Mouse (Mus musculus) intestine, embryonic 14.5 days (tissue): Measurements from ENCODE around the gene Tkt. TPM values are rescaled to one million over a fixed set of nuclear protein-coding genes. Genes with fewer than 3 reads are reported as not detected.

Experiments
- ATAC-seq: fragments of 200-750 bp; cut with Nextera tagmentation; replicated peaks from 2 replicates; pipeline ENCODE4 v1.8.0; 2017; ENCODE audit warnings: low read depth, moderate number of reproducible peaks, moderate TSS enrichment, moderate library complexity; ENCODE audit not compliant: low FRiP score, low TSS enrichment
- DNase-seq: peaks from one replicate; pipeline ENCODE4 v3.0.0-alpha.2; 2018; ENCODE audit warnings: low spot score
- H3K27ac ChIP-seq: fragments of 300-500 bp; sonication (generic); 2 replicates; pipeline ENCODE4 v1.5.1; 2014; ENCODE audit warnings: low read depth, mild to moderate bottlenecking, control low read depth
- H3K27me3 ChIP-seq: fragments of 300-500 bp; sonication (generic); replicated peaks from 2 replicates; pipeline ENCODE4 v1.6.1; 2014; ENCODE audit warnings: low read length, control low read depth; ENCODE audit not compliant: control insufficient read depth, insufficient read depth
- H3K36me3 ChIP-seq: fragments of 300-500 bp; sonication (generic); 2 replicates; pipeline ENCODE4 v1.6.1; 2014; ENCODE audit warnings: low read length, control low read depth; ENCODE audit not compliant: control insufficient read depth, insufficient read depth
- H3K4me1 ChIP-seq: fragments of 300-500 bp; sonication (generic); replicated peaks from 2 replicates; pipeline ENCODE4 v1.6.1; 2014; ENCODE audit warnings: low read length, control low read depth, mixed read lengths; ENCODE audit not compliant: control insufficient read depth, insufficient read depth
- H3K4me2 ChIP-seq: fragments of 300-500 bp; sonication (generic); 2 replicates; pipeline ENCODE4 v1.6.1; 2014; ENCODE audit warnings: low read length
- H3K4me3 ChIP-seq: fragments of 300-500 bp; sonication (generic); 2 replicates; pipeline ENCODE4 v1.5.1; 2014; ENCODE audit warnings: low read depth, low read length, control low read depth, mixed read lengths
- H3K9ac ChIP-seq: fragments of 300-500 bp; sonication (generic); 2 replicates; pipeline ENCODE4 v1.6.1; 2014; ENCODE audit warnings: mild to moderate bottlenecking, low read length
- H3K9me3 ChIP-seq: fragments of 300-500 bp; sonication (generic); 2 replicates; pipeline ENCODE4 v1.6.1; 2016; ENCODE audit warnings: low read length, control low read depth; ENCODE audit not compliant: control insufficient read depth
- WGBS: fragments of 180-500 bp; shearing (Covaris S2); extraction: QIAGEN DNeasy Blood & Tissue Kit; methylation state at CpG from one replicate; pipeline ENCODE4 v1.1.7; 2014; 5-methylcytosine and 5-hydroxymethylcytosine counted together
- polyA plus RNA-seq: library from polyadenylated mRNA; unstranded; fragments of >200 nt; fragmentation: Nextera tagmentation; extraction: Ambion mirVana; gene quantifications from 2 replicates; pipeline ENCODE4 v1.2.1, GENCODE M21; 2014

Gene Tkt
- polyA plus RNA-seq, 1 experiment from 2014 or later: 134 TPM

DNA sequence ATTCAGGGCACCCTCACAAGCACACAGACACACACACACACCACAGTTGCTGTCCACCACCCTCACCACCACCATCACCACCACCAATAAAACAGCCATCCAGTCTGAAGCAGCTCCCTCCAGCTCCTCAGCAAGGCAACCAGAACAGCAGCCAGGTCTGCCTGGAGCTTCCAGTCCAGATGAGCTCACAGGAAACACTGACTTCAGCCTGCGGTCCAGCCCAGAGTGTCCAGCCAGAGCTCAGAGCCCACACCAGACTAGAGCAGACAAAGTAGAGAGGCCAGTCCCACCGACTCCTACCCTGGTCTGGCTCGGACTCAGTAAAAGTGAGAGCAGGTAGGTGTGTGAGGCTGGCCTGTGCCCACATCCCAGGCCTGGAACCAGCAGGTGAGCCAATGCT is 62.8 kb downstream of the Tkt start:
- WGBS: 69% methylated on average over 3 of the region's 3 CpGs
- ATAC-seq: no peak
- Histone ChIP-seq H3K27ac (no peak overlapping the region), H3K27me3 (no peaks in the 10 kb centered on the region), H3K9ac (no peak overlapping the region), H3K4me1 (0 out of 2 replicates have a peak, but pooled peaks cover 8% of the 10 kb centered on the region), H3K9me3 (no peaks in the 10 kb centered on the region), H3K36me3 (peaks cover 18% of the 10 kb centered on the region), H3K4me2 (no peak overlapping the region), H3K4me3 (no peak overlapping the region)
- no peak for DNase-seq

- ATAC-seq (no peak), DNase-seq (peak; percentile 88)
- WGBS: 24% methylated on average over 7 of the region's 7 CpGs
- Histone ChIP-seq H3K36me3 (peaks cover 11% of the 10 kb centered on the region; the same call in 1 of the 2 replicates), H3K4me3 (no peak overlapping the region), H3K27ac (no peak overlapping the region), H3K27me3 (no peaks in the 10 kb centered on the region), H3K9me3 (no peaks in the 10 kb centered on the region), H3K9ac (no peak overlapping the region), H3K4me1 (0 out of 2 replicates have a peak, but pooled peaks cover 8% of the 10 kb centered on the region), H3K4me2 (no peak overlapping the region)
These were observed 64.4 kb downstream of the Tkt start for GRCm38 (mm10) chr14:30612523-30612922.

DNA sequence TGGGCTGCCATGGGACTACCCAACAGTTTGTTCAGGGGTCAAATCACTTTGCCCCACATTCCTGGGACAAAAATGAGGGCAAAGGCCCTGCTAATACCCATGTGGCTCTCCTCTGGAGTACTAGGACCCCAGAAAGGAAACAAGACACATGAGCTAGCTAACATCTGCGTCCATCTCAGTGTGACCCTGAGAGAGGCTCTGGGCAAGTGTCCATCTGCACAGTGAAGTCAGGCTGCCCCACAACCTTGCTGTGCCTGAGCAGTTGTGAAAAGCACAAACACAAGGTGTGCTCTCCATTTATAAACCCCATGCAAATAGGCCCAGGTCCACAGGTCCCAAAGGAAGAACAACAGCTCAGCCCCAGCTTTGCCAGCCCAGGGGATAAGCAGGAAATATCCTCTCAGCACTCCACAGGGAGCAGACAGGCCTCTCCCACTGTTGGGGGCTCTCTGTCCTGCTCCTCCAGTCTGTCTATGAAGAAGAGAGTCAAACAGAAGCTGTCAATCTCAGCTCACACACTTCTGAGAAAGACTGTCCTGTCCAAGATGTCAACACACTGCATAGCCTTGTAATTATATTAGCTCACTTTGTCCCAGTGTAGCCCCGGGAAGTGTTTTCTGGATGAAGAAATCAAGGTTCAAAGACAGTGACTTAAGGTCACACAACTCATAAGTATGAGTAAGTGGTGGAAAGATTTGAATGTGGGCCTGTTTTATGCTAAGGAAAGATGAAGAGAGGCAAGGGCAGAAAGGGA is 65.0 kb downstream of the Tkt start:
- 89% methylated on average over 2 of the region's 2 CpGs for WGBS
- H3K36me3 ChIP-seq: peaks cover 11% of the 10 kb centered on the region; the same call in 1 of the 2 replicates

DNA sequence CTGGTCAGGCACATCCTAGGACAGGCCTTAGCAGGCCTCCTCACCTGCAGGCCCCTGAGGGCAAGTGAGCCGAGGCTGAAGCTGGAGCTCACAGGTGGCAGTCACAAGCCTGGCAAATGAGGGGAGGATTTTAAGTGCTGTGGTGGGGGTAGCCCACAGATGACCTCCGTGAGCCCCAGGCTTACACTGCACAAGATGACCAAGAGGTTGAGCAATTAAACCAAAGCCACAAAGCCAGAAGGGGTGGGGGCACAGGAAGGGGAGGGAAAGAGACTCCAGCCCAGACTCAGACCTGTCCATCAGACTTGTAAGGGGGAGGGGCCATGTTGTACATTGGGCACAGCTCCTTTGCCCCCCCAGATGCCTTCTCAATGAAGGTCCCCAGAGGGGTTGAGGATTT is 68.6 kb downstream of the Tkt start:
- no peaks in the 10 kb centered on the region for H3K27me3 ChIP-seq
- no peak overlapping the region for H3K27ac ChIP-seq
- H3K9me3 ChIP-seq: no peaks in the 10 kb centered on the region
- no peak overlapping the region for H3K9ac ChIP-seq
- no peak overlapping the region for H3K4me3 ChIP-seq
- 0 out of 2 replicates have a peak, but pooled peaks cover 8% of the 10 kb centered on the region for H3K4me1 ChIP-seq
- H3K36me3 ChIP-seq: no peaks in the 10 kb centered on the region; the same call in 1 of the 2 replicates
- no peak overlapping the region for H3K4me2 ChIP-seq
- WGBS: 64% methylated on average over 2 of the region's 2 CpGs
- DNase-seq (no peak), ATAC-seq (no peak)

More for the DNA sequence above, 65.0 kb downstream of the Tkt start:
- Histone ChIP-seq H3K9me3 (no peaks in the 10 kb centered on the region), H3K4me3 (no peak overlapping the region), H3K9ac (no peak overlapping the region), H3K27me3 (no peaks in the 10 kb centered on the region), H3K4me1 (0 out of 2 replicates have a peak, but pooled peaks cover 8% of the 10 kb centered on the region), H3K4me2 (no peak overlapping the region), H3K27ac (no peak overlapping the region)
- ATAC-seq (no peak), DNase-seq (no peak)

GRCm38 (mm10) chr14:30618746-30619275 is 70.7 kb downstream of the Tkt start:
- no peaks in the 10 kb centered on the region; the same call in 1 of the 2 replicates for H3K36me3 ChIP-seq
- DNase-seq (no peak), ATAC-seq (no peak)
- H3K27ac ChIP-seq: no peak overlapping the region
- H3K9ac ChIP-seq: no peak overlapping the region
- peaks cover 9% of the 10 kb centered on the region; the same call in 1 of the 2 replicates for H3K4me1 ChIP-seq
- no peak overlapping the region for H3K4me3 ChIP-seq
- H3K4me2 ChIP-seq: no peak overlapping the region
- H3K27me3 ChIP-seq: no peaks in the 10 kb centered on the region
- H3K9me3 ChIP-seq: no peaks in the 10 kb centered on the region
- 89% methylated on average over 2 of the region's 2 CpGs for WGBS

- DNase-seq (no peak), ATAC-seq (no peak)
- H3K27me3 ChIP-seq: no peaks in the 10 kb centered on the region
- no peak overlapping the region for H3K4me3 ChIP-seq
- H3K4me2 ChIP-seq: no peak overlapping the region
- no peak overlapping the region for H3K9ac ChIP-seq
- 74% methylated on average over 7 of the region's 7 CpGs for WGBS
- H3K27ac ChIP-seq: no peak overlapping the region
- no peaks in the 10 kb centered on the region for H3K9me3 ChIP-seq
- peaks cover 13% of the 10 kb centered on the region; the same call in 1 of the 2 replicates for H3K4me1 ChIP-seq
- H3K36me3 ChIP-seq: no peaks in the 10 kb centered on the region; the same call in 1 of the 2 replicates
These were observed 71.9 kb downstream of the Tkt start for GRCm38 (mm10) chr14:30619982-30620578.

DNA sequence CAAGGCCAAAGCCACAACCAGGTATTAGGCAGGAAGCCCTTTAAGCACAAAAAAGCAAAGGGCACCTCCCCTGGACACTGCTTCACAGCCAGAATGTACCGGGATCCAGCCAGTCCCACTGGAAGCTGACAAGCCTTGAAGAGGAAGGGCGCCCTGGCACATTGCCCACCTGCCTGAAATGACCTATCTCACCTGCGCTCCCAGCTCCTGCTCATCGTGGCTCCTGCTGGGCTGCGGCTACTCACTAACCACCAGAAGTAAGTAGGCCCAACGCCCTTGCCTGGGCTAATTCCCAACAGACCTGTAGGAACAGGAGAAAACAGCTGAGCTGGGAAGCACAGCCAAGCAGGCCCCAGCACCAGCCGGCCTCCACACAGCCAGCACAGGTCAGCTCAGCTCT is 74.0 kb downstream of the Tkt start:
- no peak for DNase-seq

GRCm38 (mm10) chr14:30622556-30622955 is 74.4 kb downstream of the Tkt start:
- Histone ChIP-seq H3K36me3 (no peaks in the 10 kb centered on the region), H3K9ac (no peak overlapping the region), H3K4me1 (peaks cover 16% of the 10 kb centered on the region; the same call in 1 of the 2 replicates), H3K27ac (no peak overlapping the region), H3K27me3 (no peaks in the 10 kb centered on the region), H3K4me2 (no peak overlapping the region), H3K9me3 (no peaks in the 10 kb centered on the region), H3K4me3 (no peak overlapping the region)
- ATAC-seq: no peak
- no peak for DNase-seq
- 89% methylated on average over 8 of the region's 8 CpGs for WGBS

More for the DNA sequence above, 74.0 kb downstream of the Tkt start:
- H3K4me3 ChIP-seq: no peak overlapping the region
- H3K4me2 ChIP-seq: no peak overlapping the region
- peaks cover 16% of the 10 kb centered on the region; the same call in 1 of the 2 replicates for H3K4me1 ChIP-seq
- no peak overlapping the region for H3K9ac ChIP-seq
- ATAC-seq: no peak
- WGBS: 82% methylated on average over 7 of the region's 7 CpGs
- H3K36me3 ChIP-seq: no peaks in the 10 kb centered on the region
- no peaks in the 10 kb centered on the region for H3K9me3 ChIP-seq
- H3K27me3 ChIP-seq: no peaks in the 10 kb centered on the region
- H3K27ac ChIP-seq: no peak overlapping the region
